Mouse (Mus musculus): ENCODE results near the gene Hmcn1. TPM values are rescaled to one million over a fixed set of nuclear protein-coding genes. Genes with fewer than 3 reads are reported as not detected.

Hmcn1 gene
- polyA plus RNA-seq, 1 experiment = not detected

GRCm38 (mm10) chr1:150872105-150872504 is 121.1 kb downstream of the Hmcn1 start:
- Histone ChIP-seq H3K36me3 (ENCODE audit: control insufficient read depth) (no peaks in the 10 kb centered on the region), H3K4me3 (replicated peaks) (no peak overlapping the region), H3K9me3 (ENCODE audit: control insufficient read depth, low read length) (no peaks in the 10 kb centered on the region), H3K27me3 (ENCODE audit: control insufficient read depth) (no peaks in the 10 kb centered on the region), H3K4me1 (ENCODE audit: control insufficient read depth) (no peaks in the 10 kb centered on the region)
- TF ChIP-seq TAL1 (IDR thresholded peaks at IDR 0.05; ENCODE audit: low read length) (no peak), GATA1 (IDR thresholded peaks at IDR 0.05; ENCODE audit: low read length) (no peak)

DNA sequence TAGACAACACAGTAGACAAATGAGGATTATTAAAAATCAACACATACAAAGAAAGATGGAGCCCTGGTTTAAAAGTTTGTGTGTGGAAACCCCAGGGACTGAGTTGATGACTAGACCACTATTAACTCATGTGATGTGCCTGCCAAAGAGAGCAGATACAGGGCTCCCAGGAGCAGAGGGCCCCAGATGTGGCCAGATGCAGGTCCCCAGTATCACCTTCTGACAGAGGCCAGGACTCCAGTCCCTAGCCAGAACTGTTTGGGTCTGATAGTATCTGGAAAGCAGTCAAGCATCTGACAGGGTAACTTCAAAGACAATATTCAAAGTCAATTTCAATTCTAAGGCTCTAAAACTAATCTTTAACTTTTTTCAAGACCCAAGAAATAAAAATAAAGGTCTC is 124.0 kb downstream of the Hmcn1 start:
- Histone ChIP-seq H3K4me3 (replicated peaks) (no peak overlapping the region), H3K9me3 (ENCODE audit: control insufficient read depth, low read length) (no peaks in the 10 kb centered on the region), H3K36me3 (ENCODE audit: control insufficient read depth) (no peaks in the 10 kb centered on the region), H3K4me1 (ENCODE audit: control insufficient read depth) (no peaks in the 10 kb centered on the region), H3K27me3 (ENCODE audit: control insufficient read depth) (no peaks in the 10 kb centered on the region)
- TF ChIP-seq TAL1 (IDR thresholded peaks at IDR 0.05; ENCODE audit: low read length) (no peak), GATA1 (IDR thresholded peaks at IDR 0.05; ENCODE audit: low read length) (no peak)

DNA sequence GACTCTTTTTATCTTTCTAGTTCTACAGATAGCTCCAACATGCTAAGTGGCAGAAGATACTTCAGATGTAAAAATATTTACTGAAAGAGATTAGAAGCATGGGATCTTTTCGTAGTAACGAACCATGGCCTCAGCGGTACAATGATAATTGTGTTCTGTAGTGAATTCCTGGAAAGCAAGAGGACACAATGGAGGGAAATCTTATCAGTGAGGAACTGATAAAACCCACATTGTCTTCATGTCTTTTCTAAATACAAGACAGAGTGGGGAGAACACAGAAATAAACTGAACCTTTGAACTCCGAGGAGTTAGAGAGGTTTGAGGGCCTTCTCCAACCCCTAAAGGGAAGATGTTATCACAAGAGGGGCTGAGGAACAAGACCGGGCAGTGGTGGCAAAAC is 126.6 kb downstream of the Hmcn1 start:
- H3K9me3 ChIP-seq (ENCODE audit: control insufficient read depth, low read length) = no peaks in the 10 kb centered on the region
- no peak overlapping the region for H3K4me3 ChIP-seq (replicated peaks)
- TF ChIP-seq GATA1 (IDR thresholded peaks at IDR 0.05; ENCODE audit: low read length) (no peak), TAL1 (IDR thresholded peaks at IDR 0.05; ENCODE audit: low read length) (no peak)
- no peaks in the 10 kb centered on the region for H3K36me3 ChIP-seq (ENCODE audit: control insufficient read depth)
- H3K4me1 ChIP-seq (ENCODE audit: control insufficient read depth) = no peaks in the 10 kb centered on the region
- H3K27me3 ChIP-seq (ENCODE audit: control insufficient read depth) = no peaks in the 10 kb centered on the region

DNA sequence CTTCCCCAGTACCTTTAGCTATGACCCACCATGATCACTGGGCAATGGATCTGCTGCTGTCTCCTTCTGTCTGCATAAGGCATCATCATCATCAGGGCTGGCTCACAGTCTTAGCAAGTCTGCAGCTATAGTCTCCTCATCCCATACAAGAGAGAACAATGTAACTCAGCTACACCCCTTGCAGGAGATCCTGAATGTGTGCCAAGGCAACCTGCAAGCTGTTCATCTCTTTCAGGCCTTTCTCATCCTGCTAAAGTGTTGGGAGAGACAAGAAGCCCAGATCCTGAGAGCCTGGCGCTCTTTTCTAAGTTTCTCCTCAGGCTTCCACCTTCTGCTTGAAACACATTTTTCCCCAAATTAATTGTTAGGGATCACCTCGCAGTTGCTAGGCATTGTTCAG is 135.5 kb downstream of the Hmcn1 start:
- TF ChIP-seq GATA1 (IDR thresholded peaks at IDR 0.05; ENCODE audit: low read length) = no peak
- TF ChIP-seq TAL1 (IDR thresholded peaks at IDR 0.05; ENCODE audit: low read length) = no peak
- no peaks in the 10 kb centered on the region for H3K27me3 ChIP-seq (ENCODE audit: control insufficient read depth)
- no peaks in the 10 kb centered on the region for H3K36me3 ChIP-seq (ENCODE audit: control insufficient read depth)
- no peak overlapping the region for H3K4me3 ChIP-seq (replicated peaks)
- no peaks in the 10 kb centered on the region for H3K4me1 ChIP-seq (ENCODE audit: control insufficient read depth)
- H3K9me3 ChIP-seq (ENCODE audit: control insufficient read depth, low read length) = no peaks in the 10 kb centered on the region

- Histone ChIP-seq H3K27me3 (ENCODE audit: control insufficient read depth) (no peaks in the 10 kb centered on the region), H3K4me1 (ENCODE audit: control insufficient read depth) (no peaks in the 10 kb centered on the region), H3K4me3 (replicated peaks) (no peak overlapping the region), H3K36me3 (ENCODE audit: control insufficient read depth) (no peaks in the 10 kb centered on the region), H3K9me3 (ENCODE audit: control insufficient read depth, low read length) (no peaks in the 10 kb centered on the region)
- TF ChIP-seq TAL1 (IDR thresholded peaks at IDR 0.05; ENCODE audit: low read length) = no peak
- TF ChIP-seq GATA1 (IDR thresholded peaks at IDR 0.05; ENCODE audit: low read length) = no peak
Observed at GRCm38 (mm10) chr1:150833448-150833847, 159.8 kb downstream of the Hmcn1 start.

DNA sequence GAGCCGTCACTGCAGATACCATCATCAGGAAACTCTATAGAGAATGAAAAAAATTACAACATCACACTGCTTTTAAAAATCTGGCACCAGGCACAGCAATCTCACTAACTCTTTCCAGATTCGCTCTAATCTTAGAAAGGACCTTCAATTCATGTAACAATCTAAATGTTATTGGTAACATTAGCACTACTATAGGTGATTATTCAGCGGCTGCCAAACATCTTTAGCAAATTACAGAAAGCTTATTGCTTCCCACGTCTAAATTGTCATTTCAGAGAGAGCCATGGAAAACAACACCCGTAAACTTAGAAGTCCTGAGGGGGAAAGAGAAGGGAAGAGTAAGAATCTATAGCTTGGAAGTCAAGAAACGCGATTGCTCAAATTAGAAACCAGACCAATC is 163.4 kb downstream of the Hmcn1 start:
- H3K36me3 ChIP-seq (ENCODE audit: control insufficient read depth) = no peaks in the 10 kb centered on the region
- no peak overlapping the region for H3K4me3 ChIP-seq (replicated peaks)
- TF ChIP-seq GATA1 (IDR thresholded peaks at IDR 0.05; ENCODE audit: low read length) = no peak
- TF ChIP-seq TAL1 (IDR thresholded peaks at IDR 0.05; ENCODE audit: low read length) = no peak

DNA sequence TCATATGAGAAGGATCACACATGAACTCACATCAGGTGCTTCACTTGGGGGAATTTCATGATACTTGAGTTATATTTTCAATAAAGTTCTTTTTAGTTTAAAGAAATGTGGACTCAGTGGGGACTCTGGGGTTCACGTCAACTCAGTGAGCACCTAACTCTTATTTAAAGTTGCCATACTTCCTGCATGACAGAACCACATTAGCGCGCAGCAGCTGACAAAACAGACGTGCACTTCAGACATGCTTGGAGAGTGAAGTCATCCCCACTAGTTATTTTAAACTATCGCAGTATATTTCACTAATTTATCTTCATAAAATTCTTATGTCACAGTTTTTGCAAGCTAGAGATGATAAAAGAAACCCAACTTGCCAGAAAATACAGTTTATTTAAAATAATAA is 166.1 kb downstream of the Hmcn1 start:
- no peaks in the 10 kb centered on the region for H3K36me3 ChIP-seq (ENCODE audit: control insufficient read depth)
- no peak for TF ChIP-seq GATA1 (IDR thresholded peaks at IDR 0.05; ENCODE audit: low read length)
- no peak for TF ChIP-seq TAL1 (IDR thresholded peaks at IDR 0.05; ENCODE audit: low read length)
- no peaks in the 10 kb centered on the region for H3K4me1 ChIP-seq (ENCODE audit: control insufficient read depth)
- no peaks in the 10 kb centered on the region for H3K9me3 ChIP-seq (ENCODE audit: control insufficient read depth, low read length)
- H3K27me3 ChIP-seq (ENCODE audit: control insufficient read depth) = no peaks in the 10 kb centered on the region
- no peak overlapping the region for H3K4me3 ChIP-seq (replicated peaks)

More for the DNA sequence above, 163.4 kb downstream of the Hmcn1 start:
- Histone ChIP-seq H3K27me3 (ENCODE audit: control insufficient read depth) (no peaks in the 10 kb centered on the region), H3K4me1 (ENCODE audit: control insufficient read depth) (no peaks in the 10 kb centered on the region), H3K9me3 (ENCODE audit: control insufficient read depth, low read length) (no peaks in the 10 kb centered on the region)

DNA sequence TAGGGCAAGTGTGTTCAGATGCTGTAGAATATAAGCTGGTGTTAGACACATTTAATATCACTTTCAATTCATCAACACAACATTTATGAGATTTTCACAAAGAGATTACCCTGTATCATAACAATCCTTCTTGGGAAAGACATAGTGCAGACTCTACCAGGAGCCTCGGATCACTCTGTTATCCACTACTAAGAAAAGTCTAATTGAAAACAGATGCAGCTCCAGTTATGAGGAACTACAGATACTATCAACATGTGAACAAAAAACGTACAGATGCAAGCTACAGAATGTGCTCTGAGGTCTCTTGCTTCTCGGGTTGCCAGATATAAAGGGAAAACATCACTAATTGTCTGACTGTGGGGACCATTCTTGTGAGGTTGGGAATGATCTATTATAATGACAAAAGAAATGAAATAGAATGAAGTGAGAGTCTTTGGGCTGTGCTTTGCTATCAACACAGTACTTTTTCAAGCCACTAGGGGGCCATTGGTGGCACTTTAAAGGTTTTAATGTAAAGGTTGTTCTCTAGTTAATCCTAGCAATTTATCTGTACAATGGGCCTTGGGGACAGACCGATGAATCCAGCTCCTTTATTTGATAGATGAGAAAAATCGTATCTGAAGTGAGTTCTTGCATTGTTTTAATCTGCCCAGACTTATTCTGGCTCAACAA is 168.8 kb downstream of the Hmcn1 start:
- TF ChIP-seq TAL1 (IDR thresholded peaks at IDR 0.05; ENCODE audit: low read length) (no peak), GATA1 (IDR thresholded peaks at IDR 0.05; ENCODE audit: low read length) (no peak)
- Histone ChIP-seq H3K4me3 (replicated peaks) (no peak overlapping the region), H3K27me3 (ENCODE audit: control insufficient read depth) (no peaks in the 10 kb centered on the region), H3K36me3 (ENCODE audit: control insufficient read depth) (no peaks in the 10 kb centered on the region), H3K4me1 (ENCODE audit: control insufficient read depth) (no peaks in the 10 kb centered on the region), H3K9me3 (ENCODE audit: control insufficient read depth, low read length) (no peaks in the 10 kb centered on the region)

DNA sequence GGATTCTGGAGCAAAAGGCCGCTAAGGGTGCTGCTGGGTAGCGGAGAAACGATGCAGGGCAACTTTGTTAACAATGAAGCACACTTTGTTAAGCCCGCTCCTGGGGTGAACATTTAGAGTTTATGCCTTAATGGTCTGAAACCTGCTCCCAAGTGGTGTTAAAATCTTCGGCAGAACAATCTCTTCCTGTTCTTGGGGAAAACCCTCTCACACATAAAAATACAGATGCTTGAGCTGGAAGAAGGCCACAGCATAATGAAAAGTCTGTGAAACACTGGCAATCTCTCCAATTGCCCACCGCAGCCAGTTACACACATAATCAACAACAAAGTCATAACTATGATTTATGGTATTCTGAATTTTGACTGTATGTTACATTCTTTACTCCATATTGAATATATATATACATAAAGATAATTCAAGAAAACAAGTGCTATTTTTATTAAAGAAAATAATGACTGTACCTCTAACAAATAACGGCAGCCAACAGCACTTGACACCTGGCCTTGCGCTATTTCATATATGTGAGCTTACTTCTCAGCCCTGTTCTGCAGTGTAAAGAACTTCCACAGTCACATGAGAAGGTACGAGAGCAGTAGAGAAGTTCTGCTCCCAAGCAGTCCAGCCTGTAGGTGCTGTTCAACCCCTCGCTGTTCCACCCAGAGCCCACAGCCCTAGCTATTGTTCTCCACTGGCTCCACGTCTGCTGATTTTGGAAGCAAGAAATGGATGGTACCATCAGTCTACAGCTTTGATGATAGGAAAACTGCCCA is 177.0 kb downstream of the Hmcn1 start:
- no peaks in the 10 kb centered on the region for H3K4me1 ChIP-seq (ENCODE audit: control insufficient read depth)
- H3K4me3 ChIP-seq (replicated peaks) = no peak overlapping the region
- H3K36me3 ChIP-seq (ENCODE audit: control insufficient read depth) = no peaks in the 10 kb centered on the region
- H3K27me3 ChIP-seq (ENCODE audit: control insufficient read depth) = no peaks in the 10 kb centered on the region
- TF ChIP-seq TAL1 (IDR thresholded peaks at IDR 0.05; ENCODE audit: low read length) (no peak), GATA1 (IDR thresholded peaks at IDR 0.05; ENCODE audit: low read length) (no peak)
- no peaks in the 10 kb centered on the region for H3K9me3 ChIP-seq (ENCODE audit: control insufficient read depth, low read length)
